Mouse (Mus musculus) R1 (cell line): ENCODE data around the gene Gm49355.
"Not testable (repeated sequence)": the region's sequence is repeated elsewhere in the genome, so short reads cannot be mapped to it uniquely, and the experiment has no call there.

Experiments used
- DNase-seq: peaks from one replicate; pipeline ENCODE4 v3.0.0-alpha.2; 2018; ENCODE audit warnings: low read depth, low spot score

The Gm49355 gene

DNA sequence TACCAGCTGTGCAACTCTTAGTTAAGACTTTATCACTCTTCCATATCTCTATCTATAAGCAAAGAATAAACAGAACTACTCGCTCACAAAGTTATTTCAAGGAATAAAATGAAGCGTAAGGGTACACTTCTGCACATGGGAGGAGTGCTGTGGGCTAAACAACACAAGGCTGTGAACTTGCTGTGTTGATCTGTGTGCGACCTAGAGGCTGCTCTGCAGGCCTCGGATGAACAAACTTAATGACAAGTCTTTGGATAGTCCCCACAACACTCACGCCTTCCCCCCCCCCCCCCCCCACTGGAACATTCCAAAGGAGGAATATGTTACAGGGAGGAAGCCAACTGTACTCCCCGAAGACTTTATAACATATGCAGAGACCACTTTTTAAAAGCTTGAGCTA, at the start of gene Gm49355:
Gene Gm49355 (plus strand): TSS at position 336 of the 400 bp plus-strand sequence.
- DNase-seq: no peak

DNA sequence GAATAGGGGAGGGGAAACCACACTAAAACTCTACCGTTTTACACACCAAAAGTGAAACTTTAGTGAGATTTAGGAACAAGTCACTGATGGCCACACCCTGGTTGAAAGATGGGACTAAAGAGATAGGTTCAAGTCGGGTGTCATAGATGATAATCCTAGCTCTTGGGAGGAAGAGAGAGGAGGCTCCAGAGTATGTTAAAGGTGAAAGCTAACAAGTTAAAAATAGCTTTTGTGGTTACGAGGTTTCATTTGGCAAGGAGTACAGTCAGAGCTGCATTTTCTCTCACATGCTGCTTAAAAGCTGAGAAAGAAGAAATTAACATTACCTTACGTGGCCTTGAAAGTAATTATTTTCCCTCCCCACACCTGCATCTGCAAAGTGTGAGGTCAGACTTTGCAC, 40.0 kb upstream of the Gm49355 start:
- no peak for DNase-seq

DNA sequence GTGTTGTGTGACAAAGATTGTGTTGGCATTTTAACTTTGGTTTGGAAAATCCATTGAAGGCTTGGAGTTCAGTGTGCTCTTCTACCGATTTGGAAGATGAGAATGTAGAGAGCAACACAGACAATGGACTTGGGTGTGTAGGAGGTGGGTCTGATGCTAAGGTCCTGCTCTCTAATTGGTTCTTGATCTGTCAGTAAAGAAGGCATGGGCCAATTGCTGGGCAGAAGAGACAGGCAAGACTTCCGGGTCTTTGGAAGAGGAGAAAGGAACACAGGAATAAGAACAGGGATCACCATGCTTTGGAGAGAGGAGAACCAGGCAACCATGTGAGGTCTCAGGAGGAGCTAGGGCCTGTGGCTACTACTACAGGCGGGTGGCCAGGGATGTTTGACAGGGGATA, 7.7 kb upstream of the Gm49355 start:
- DNase-seq: peak; percentile 84

DNA sequence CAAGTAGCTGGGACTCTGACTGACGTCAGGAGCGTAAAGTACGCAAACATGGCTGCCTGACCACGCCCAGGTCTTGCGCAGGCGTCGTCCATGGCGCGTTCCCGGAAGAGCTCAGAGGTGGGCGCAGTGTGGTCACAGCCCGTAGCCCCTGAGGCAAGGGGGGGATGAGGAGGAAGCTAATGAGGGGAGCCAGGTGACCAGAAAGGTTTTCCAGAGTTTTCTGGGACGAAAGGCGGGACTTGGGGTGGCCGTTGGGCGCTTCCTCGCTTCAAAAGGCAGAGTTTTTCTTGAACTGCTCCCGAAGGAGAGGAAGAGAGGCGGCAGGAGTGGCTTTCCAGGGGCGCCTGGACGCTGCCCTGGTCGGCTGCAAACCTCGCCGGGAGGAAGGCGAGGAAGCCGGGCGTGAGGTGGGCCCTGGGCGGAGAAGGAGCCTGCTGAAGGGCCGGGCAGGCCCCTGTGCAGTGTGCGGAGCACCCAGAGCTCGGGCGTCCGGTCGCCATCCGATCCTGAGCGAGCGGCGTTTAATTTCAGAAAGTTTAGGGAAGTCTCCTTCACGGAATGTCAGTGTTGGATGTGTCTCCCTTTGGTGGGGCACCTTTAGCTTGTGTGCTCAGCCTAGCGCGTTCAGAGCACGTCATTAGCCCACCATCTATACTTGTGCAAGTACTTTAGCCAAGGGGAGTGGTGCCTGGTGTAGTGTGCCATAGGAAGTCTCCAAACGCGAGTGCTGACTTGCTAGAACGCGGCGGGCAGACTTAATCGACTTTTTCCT, 551 bp downstream of the Gm49355 start, which contains the start of gene 3830406C13Rik:
Gene 3830406C13Rik (plus strand): TSS at position 33 of the 772 bp plus-strand sequence.
- DNase-seq: peak; percentile 93

DNA sequence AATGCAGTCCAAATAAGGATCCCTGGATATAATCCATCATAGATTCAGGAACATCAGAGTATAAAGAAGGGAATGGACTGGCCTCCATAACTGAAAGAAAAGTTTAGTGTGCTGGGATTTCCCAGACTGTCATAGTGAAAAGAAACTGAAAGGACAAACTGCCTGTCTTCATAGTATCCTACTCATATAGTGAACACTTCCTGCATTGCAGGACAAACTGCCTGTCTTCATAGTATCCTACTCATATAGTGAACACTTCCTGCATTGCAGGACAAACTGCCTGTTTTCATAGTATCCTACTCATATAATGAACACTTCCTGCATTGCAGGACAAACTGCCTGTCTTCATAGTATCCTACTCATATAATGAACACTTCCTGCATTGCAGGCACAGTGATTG, 6.0 kb downstream of the Gm49355 start:
- DNase-seq: not testable (repeated sequence)

DNA sequence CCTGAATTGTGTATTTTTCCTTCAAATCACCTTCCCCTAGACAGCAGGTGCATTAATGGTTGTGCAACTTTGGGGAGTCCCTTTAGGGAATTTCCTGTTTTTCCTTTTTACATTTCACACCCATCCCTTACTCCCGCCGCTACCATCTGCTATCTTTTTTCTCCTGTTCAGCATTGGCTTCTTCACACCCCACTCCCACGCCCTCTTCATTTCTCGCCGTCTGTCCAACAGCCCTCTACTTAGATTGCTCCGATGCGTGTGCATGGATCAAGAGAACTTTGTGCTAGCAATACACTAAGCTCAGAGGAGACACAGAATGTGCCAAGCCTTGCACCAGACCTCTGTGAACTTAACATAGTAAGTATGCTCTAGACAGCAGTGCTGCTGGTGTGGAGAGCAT, 12.6 kb downstream of the Gm49355 start:
- no peak for DNase-seq

DNA sequence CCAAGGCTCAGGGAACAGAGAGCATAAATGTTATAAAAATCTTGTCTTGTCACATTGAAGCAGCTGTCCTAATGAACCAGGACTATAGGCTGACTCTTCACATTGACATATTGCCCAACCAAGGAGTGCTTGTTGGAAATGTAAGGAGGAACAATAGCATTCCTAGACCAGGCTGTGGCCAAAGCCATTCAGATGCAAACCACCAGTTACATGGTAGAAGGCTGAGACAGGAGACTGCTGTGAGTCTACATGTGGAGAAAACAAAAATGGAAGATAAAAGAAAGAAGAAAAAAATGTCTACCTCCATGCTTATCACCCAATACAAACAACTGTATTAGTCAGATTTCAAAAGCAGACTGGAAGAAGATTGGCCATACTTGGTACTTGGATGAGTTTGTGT, 15.4 kb downstream of the Gm49355 start:
- DNase-seq: peak; percentile 87

DNA sequence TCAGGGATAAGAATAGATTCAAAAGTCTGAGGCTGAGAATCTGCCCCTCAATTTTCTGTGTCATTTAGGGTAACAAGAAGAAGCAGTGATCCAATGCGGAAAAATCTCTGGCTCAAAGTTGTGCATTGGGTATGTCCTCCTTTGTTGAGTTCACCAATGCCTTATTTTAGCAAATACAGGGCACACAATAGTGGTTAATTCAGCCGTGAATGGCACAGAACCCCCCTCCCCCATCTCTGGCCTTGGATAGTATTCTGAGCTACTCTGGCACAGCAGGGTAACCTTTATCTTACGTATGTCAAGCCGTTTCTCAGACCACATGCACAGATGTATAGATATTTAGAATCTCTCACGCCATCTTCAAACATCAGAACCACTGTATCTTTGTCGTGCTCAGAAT, 15.9 kb downstream of the Gm49355 start:
- peak; percentile 41 for DNase-seq

DNA sequence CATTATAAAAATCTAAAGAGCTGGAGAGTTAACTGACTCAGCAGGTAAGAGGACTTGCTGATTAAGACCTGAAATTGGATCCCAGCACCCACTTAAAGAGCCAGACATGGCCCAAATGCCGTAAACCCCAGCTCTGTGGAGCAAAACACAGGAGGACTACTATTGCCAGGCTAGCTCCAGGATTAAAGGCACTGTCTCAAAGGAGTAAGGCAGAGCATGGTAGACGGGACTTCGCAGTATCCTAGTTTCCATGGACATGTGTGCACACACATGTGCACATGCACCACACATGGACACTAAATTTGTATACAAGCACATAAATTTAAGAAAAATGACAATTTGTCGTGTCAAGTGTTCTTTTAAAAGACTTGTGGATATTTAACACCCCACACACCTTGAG, 16.5 kb downstream of the Gm49355 start:
- no peak for DNase-seq

DNA sequence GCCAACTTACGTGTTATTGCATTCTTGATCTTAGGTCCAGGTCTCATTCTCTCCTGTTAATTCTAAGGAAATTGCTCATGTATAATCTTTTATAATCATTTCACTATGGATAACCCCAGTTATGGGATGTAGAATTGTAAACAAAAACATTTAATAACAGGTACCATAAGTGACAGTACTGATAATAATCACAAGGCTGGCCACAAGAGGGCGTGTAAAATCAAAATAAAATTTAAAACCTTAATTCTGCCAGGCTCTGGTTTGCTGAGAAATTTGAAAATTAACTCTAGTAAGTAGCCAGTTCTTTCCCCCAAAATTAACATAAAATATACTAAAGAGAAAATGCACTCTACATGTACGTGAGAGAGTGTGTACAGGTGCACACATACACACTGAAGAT, 16.9 kb downstream of the Gm49355 start:
- no peak for DNase-seq

DNA sequence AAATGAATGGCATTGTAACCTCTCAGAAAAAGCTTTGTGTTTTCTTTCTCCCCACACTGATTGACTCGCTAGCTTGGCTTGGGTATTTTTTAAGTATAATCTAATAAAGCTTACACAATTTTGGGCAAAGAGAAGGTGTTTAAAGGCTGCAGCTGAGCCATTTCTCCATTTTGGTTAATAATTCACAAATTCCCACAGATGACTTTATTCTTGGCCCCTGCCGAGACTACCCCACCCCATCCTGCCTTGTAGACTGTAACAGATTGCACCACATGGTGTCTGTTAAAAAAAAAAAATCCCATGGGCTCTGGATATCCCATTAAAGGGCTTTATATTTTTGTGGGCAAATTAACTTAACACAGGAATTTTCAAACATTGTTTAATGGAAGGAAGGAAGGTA, 19.3 kb downstream of the Gm49355 start:
- DNase-seq: no peak

DNA sequence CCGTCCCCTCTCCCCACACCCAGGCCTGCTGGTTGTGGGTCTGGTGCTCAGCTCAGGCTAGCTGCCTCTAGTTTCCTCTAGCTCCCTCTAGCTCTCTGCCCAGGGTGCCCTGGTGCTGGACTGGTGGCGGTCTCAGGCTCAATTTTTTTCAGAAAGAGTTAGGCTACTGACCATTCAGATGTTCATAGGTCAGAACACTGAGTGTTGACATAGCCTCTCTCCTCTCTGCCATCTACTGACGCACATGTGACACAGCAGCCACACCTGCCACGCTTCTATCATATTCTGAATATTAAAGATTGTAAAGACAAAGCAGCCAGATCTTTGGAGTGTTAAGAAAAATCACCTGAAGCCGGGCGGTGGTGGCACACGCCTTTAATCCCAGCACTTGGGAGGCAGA, 49.8 kb downstream of the Gm49355 start:
- DNase-seq: no peak

DNA sequence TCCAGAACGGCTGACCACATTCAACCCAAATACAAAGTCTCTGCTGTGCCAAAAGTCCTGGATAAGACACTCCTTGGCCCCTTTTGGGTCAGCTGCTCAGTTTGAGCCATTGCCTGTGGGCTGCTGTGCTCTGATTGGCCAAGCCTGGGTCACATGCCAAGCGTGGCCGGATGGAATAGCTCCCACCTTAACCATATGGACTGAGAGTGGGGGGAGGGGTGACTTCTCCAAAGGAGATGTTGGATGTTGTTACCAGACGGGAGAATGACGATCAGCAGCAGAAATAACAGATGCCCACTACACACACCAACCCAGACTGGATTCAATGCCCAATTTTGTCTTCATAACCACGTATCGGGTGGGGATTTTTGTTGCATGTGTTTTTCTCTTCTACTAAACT, 51.1 kb downstream of the Gm49355 start:
- DNase-seq: peak; percentile 15

DNA sequence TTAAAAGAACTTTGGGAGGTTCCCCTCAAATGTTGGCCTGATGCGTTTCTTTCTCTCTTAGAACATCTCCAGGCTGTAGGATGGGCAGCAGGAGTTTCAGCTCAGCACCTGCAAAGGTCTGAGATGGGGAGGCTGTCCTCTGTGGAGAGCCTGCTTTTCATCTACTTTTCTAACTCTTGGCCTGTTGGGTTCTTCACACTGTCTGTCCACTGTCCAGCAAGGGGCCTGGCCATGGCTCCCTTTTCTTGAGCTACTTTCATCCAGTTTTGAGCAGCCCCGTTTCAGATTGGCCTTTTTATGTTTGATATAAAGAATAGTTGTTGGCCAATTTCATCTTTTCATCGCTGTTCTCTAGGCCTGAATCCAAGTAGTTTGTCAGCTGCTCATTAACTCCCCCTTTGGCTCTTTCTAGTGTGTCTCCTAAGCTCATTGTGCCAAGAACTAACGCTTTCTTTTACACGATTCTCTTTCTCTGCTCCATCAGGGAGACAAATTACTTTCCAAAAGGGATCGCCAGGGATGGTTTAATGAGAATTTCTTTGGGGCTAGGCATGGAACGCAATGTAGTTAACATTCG, 53.7 kb downstream of the Gm49355 start:
- no peak for DNase-seq

DNA sequence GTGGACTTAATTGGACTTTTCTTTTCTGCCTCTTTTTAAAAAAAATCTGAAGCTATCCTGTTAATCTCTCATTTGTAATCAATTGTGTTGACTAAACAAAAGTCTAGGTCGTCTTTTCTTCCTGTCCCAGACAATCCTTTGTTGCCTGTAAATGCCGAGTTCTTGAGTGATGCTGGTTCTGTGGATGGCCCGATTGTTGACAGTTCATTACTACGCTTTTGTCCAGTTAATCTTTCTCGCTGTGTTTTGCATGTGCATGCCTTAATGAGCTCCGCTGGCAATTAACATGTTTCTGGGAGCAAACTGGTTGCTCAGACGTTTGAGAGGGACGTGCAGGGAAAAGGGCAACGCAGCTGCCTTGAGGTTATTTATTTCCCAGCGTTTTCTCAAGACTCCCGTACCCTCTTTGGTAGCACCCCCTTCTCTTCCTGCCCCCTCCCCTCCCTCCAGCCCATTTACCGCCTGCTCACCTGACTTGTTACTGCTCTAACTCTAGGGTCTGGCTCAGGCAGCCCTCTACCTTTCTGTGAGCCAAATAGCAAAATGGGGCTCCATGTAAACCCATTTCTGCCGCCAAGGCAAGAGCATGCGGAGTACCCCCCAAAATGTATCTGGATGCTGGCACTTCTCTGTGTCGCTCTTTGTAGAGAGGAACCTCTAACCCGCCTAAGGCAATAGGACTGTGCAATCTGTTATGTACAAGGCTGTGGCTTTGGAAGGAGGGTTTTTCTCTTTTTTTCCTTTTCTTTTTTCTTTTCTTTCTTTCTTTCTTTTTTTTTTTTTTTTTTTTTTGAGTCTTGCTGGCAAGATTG, 54.4 kb downstream of the Gm49355 start:
- peak; percentile 74 for DNase-seq

DNA sequence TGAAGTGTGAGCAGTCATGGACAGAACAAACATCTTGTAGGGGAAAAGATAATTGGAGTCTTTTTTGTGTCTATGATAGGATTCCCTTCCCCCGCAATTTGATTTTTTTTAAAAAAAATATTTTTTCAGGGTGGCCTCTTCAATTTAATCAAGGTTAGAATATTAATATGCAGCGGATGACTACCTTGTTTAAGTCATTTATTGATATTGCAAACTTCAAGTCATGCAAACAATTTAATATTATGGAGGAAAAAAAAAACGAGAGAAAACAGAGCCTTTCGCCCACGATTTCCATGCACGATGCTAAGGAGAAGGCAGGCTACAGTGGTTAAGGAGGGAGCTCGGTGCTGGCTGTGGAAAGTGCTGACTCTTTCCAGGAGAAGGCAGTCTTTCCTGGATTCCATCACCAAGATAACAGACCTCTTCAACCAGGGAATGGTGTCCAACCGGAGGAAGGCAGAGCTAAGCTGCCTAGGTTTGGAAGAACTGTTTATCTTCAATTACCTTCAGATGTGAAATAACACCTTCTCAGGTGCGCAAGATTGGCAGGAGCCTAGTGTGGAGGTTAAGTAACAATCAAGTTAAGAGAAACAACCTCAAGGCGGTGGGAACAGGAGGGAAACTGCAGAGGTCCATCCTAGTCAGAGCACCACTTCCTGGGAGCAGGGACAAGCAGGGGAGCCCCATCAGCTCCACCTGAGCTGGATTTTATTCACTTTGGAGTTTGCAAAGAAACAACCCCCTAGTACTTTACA, 55.2 kb downstream of the Gm49355 start:
- no peak for DNase-seq

DNA sequence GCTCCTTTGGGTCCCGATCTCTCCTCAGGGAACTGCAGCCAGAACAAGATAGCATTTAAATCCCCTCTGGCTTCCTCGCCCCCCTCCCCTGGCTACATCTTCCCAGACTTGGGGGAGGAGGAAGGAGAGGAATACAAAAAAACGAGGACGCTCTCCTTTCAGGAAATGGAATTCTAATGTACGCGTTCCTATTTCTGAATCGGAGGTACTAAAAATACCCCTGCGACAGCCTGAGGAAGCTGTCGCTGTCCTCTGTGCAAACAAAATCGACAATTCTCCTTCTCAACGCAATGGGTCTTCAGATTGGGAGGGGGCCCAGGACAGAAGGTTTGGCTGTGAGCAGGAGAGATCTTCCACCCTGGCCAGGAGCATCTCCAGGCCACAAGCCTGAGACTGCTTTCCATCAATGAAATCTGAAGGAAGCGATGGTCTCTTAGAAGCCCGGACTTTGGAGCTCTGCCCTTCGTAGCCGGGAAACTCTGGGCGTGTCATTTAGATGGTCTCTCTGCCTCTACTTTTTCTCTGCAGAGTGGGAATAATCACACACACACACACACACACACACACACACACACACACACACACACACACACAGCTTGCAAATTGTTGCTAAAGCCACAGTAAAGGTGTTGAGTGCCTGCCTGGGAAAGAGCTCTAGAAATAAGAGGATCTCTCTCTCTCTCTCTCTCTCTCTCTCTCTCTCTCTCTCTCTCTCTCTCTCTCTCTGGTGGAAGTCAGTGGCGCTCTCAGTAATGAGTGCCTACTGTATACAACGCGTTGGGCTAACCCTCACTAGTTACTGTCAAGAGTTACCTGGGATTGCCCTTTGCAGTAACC, 56.7 kb downstream of the Gm49355 start:
- no peak for DNase-seq

DNA sequence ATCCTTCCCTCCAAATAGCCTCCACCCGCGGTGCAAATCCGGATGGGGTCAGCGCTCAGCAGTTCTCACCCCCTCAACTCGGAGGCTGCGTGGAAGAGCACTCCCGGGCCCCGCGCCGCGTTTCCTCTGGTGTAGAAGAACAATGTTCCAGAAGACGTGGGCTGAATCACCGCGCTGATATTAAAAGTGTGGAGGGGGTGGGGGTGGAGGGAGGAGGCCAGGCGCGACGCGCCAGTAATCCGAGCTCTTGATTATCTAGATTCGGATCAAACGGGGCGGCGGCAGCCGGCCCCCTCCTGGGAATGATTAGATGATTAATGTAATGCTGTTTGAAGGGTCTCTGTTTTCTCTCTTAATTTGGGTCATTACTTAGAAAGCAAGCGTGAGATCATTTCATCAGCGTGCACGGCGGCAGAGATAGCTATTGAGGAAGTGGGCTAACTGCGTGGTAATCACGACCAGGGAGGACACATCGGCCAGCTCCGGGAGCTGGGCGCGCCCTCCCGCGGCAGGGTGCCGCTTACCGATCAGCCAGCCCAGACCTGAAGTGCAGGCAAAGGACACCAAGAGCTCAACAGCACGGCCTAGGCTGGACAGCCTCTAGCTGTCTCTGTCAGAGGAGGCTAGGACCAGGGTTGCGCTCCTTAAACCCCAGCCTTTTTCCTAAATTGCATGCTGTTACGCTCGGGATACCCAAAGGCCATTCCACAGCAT, 57.5 kb downstream of the Gm49355 start:
- DNase-seq: peak; percentile 33

DNA sequence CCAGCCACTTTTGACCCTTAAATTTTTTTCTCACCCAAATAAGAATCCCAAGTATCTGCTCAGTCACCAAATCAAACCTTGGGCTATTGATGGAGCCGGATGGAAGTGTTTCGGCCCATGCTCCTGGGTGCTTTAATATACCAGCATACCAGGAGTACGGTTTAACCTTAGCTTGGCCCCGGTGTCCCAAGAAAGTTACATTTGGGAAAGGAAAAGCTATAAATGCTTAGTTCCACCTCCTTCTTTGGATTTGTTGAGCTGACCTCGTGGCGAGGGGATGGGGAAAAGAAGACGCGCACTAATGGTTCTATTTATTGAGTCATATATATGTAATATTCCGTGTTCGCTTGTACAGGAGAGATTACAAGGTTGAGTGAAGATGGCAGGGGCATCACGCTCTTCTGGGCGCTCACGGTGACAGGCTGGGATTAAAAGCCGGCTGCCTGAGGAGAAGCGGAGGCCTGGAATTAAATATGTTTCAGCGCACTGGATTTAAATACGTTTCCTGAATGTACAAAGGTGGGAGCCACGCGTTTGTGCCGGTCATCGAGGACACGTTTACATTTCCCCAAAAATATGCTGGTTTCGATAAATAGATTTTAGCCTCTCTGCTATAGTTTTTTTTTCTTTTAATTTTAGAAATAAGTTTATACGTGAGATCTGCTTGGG, 58.1 kb downstream of the Gm49355 start:
- no peak for DNase-seq
